Mouse (Mus musculus) stomach, postnatal 0 days (tissue): ENCODE data around the gene Chd5. TPM values are rescaled to one million over a fixed set of nuclear protein-coding genes. Genes with fewer than 3 reads are reported as not detected.

Source experiments
- ATAC-seq: fragments of 200-750 bp; cut with Nextera tagmentation; 2 replicates; pipeline ENCODE4 v1.8.0; 2017; ENCODE audit not compliant: low FRiP score, low TSS enrichment
- DNase-seq: peaks from one replicate; pipeline ENCODE4 v3.0.0-alpha.2; 2016; ENCODE audit warnings: low spot score
- H3K27ac ChIP-seq: fragments of 300-500 bp; sonication (generic); replicated peaks from 2 replicates; pipeline ENCODE4 v1.5.1; 2014; ENCODE audit warnings: mild to moderate bottlenecking, control low read depth
- H3K27me3 ChIP-seq: fragments of 300-500 bp; sonication (generic); 2 replicates; pipeline ENCODE4 v1.6.1; 2014; ENCODE audit warnings: low read length; ENCODE audit not compliant: control insufficient read depth, insufficient read depth
- H3K36me3 ChIP-seq: fragments of 300-500 bp; sonication (generic); 2 replicates; pipeline ENCODE4 v1.6.1; 2014; ENCODE audit warnings: low read length, mixed read lengths; ENCODE audit not compliant: control insufficient read depth, insufficient read depth
- H3K4me1 ChIP-seq: fragments of 300-500 bp; sonication (generic); replicated peaks from 2 replicates; pipeline ENCODE4 v1.6.1; 2014; ENCODE audit warnings: antibody characterized with exemption; ENCODE audit not compliant: control insufficient read depth, insufficient read depth
- H3K4me2 ChIP-seq: fragments of 300-500 bp; sonication (generic); replicated peaks from 2 replicates; pipeline ENCODE4 v1.6.1; 2014; ENCODE audit warnings: low read depth, mild to moderate bottlenecking, control low read depth, moderate library complexity
- H3K4me3 ChIP-seq: fragments of 300-500 bp; sonication (generic); 2 replicates; pipeline ENCODE4 v1.5.1; 2014; ENCODE audit warnings: low read depth, low read length, control low read depth
- H3K9ac ChIP-seq: fragments of 300-500 bp; sonication (generic); 2 replicates; pipeline ENCODE4 v1.6.1; 2014; ENCODE audit warnings: mild to moderate bottlenecking, low read length, control low read depth, mixed read lengths
- H3K9me3 ChIP-seq: fragments of 300-500 bp; sonication (generic); 2 replicates; pipeline ENCODE4 v1.6.1; 2016; ENCODE audit warnings: low read length; ENCODE audit not compliant: control insufficient read depth
- CTCF ChIP-seq: IDR thresholded peaks from 2 replicates; pipeline ENCODE4 v1.5.1; 2016; ENCODE audit warnings: antibody characterized with exemption, low read depth, mild to moderate bottlenecking, moderate library complexity
- EP300 ChIP-seq: optimal IDR thresholded peaks from 2 replicates; pipeline ENCODE3; 2016; ENCODE audit warnings: antibody characterized with exemption
- WGBS: fragments of 180-500 bp; shearing (Covaris S2); extraction: QIAGEN DNeasy Blood & Tissue Kit; methylation state at CpG from one replicate; pipeline ENCODE4 v1.1.7; 2014; 5-methylcytosine and 5-hydroxymethylcytosine counted together
- polyA plus RNA-seq: library from polyadenylated mRNA; unstranded; fragments of >200 nt; fragmentation: Nextera tagmentation; extraction: Ambion mirVana; gene quantifications from 2 replicates; pipeline ENCODE4 v1.2.1, GENCODE M21; 2015

The Chd5 gene
- polyA plus RNA-seq, 1 experiment from 2014 or later, result 1.9 TPM

DNA sequence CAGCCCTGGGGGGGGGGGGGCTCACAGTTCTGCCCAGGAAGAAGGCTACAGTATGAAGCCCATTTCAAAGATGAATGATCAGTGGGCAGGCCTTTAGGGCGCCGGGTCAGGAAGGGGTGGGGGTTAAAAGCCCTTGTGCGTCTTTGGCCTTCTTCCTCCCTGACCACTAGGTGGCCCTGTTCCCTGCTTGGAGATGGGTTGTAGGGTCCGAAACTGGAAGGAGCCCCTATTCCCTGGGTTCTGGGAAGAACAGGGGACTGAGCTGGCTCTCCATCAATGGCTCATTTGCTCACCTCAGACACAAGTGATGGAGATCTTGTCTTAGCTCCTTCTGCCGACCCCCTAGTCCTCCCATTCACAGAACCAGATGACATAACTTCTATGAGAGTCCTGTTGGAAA lies 4.8 kb downstream of the Chd5 start:
- ATAC-seq (no peak), DNase-seq (no peak)
- Histone ChIP-seq H3K9ac (no peak overlapping the region), H3K4me2 (no peak overlapping the region), H3K4me1 (no peaks in the 10 kb centered on the region), H3K27me3 (no peaks in the 10 kb centered on the region), H3K36me3 (no peaks in the 10 kb centered on the region), H3K9me3 (no peaks in the 10 kb centered on the region), H3K4me3 (no peak overlapping the region), H3K27ac (no peak overlapping the region)
- TF ChIP-seq EP300 (no peak), CTCF (peak; percentile 73)
- WGBS, result 13% methylated on average over 5 of the region's 5 CpGs

DNA sequence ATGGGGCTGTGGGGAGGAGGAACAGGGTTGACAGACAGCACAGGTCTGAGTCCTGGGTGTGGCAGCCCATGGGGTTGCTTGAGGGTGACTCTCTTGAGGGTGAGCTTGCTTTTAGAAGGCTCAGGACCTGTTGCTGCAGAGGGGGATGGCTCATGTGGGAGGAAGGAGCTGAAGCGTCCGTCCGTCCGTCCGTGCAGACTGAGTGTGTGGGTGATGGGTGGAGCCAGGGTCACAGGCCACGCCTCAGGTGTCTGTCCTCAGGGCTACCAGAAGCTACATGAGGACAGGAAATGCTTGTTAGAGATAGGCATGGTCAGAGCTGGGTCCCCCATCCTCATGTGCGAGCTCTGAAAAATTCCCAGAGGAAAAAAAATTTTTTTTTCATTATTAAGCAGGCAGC lies 6.2 kb downstream of the Chd5 start:
- Histone ChIP-seq H3K4me3 (no peak overlapping the region), H3K9ac (no peak overlapping the region), H3K4me2 (no peak overlapping the region), H3K36me3 (no peaks in the 10 kb centered on the region), H3K9me3 (no peaks in the 10 kb centered on the region), H3K4me1 (no peaks in the 10 kb centered on the region), H3K27me3 (no peaks in the 10 kb centered on the region), H3K27ac (no peak overlapping the region)
- TF ChIP-seq CTCF (no peak), EP300 (no peak)
- ATAC-seq (no peak), DNase-seq (no peak)
- 59% methylated on average over 7 of the region's 7 CpGs for WGBS

GRCm38 (mm10) chr4:152345120-152345889 lies 6.9 kb downstream of the Chd5 start:
- ATAC-seq (peak; percentile 45; the same call in 1 of the 2 replicates), DNase-seq (peak; percentile 35)
- H3K36me3 ChIP-seq, result no peaks in the 10 kb centered on the region
- no peaks in the 10 kb centered on the region for H3K9me3 ChIP-seq
- H3K4me3 ChIP-seq, result no peak overlapping the region
- H3K4me2 ChIP-seq, result no peak overlapping the region
- H3K27ac ChIP-seq, result no peak overlapping the region
- H3K27me3 ChIP-seq, result no peaks in the 10 kb centered on the region
- no peaks in the 10 kb centered on the region for H3K4me1 ChIP-seq
- WGBS, result 41% methylated on average over 7 of the region's 7 CpGs
- H3K9ac ChIP-seq, result no peak overlapping the region
- TF ChIP-seq EP300 (no peak), CTCF (no peak)

DNA sequence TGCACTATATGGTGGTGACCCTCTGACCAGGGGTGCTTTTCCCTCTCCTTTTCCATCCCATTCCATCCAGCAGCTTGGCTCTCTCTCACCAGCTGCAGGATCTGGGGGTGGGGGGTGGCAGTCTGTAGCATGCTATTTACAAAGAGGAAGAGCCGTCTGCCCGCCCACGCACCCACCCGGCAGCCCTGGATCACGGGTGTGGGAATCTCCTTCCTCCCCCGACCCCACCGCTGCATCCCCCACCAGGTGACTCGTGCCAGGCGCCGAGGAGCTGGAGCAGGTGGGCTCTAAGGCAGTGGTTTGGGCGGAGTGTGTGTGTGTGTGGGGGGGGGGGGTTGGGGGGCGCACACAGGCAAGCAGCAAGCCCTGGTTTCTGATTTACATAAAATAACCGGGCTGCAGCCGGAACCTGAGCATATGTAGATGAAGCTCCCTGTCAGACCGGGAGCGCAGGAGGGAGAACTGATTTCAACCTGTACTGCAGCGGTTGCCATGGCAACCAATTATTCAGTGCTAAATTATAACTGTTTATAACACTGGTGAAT lies 11.5 kb downstream of the Chd5 start:
- Histone ChIP-seq H3K4me2 (no peak overlapping the region), H3K9ac (no peak overlapping the region), H3K9me3 (no peaks in the 10 kb centered on the region), H3K27me3 (no peaks in the 10 kb centered on the region), H3K27ac (no peak overlapping the region), H3K4me1 (no peaks in the 10 kb centered on the region), H3K36me3 (no peaks in the 10 kb centered on the region), H3K4me3 (no peak overlapping the region)
- ATAC-seq (no peak), DNase-seq (no peak)
- TF ChIP-seq EP300 (no peak), CTCF (no peak)
- 5% methylated on average over 17 of the region's 17 CpGs for WGBS

DNA sequence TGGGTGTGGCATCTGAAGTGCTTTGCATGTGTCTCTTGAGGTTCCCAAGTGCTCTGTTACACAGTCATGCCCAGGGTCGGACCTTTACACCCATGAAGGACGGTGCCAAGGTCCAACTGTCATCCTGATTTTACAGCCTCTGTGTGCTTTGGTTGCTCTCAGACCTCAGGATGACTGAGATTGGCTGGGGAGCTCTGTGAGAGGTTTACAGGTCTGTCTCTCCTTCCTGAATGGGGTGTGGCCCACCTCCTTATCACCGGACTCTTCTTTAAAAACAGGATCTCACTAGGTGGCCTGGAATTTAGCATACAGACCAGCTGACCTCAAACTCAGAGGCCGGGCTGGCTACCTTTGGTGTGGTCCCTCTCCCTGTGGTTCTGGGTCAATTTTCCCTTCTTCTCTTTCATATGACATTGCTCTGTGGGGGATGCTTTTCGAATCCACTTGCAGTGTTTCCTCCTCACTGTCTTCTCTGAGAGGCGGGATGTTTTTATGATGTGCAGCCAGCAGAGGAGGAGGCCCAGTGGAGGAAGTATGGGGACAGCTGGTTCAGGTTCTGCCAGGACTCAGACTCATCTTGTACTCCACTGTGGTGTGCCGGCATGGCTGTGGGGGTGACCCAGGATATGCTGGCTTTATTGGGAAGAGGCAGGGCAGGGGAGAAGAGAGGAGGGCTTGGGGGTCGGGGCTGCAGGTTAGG lies 12.4 kb downstream of the Chd5 start:
- Histone ChIP-seq H3K4me3 (no peak overlapping the region), H3K36me3 (no peaks in the 10 kb centered on the region), H3K27me3 (no peaks in the 10 kb centered on the region), H3K4me1 (no peaks in the 10 kb centered on the region), H3K4me2 (no peak overlapping the region), H3K9ac (no peak overlapping the region), H3K27ac (no peak overlapping the region), H3K9me3 (no peaks in the 10 kb centered on the region)
- 27% methylated on average over 8 of the region's 8 CpGs for WGBS
- no peak for TF ChIP-seq CTCF
- DNase-seq (no peak), ATAC-seq (no peak)
